Mouse (Mus musculus) right cerebral cortex, postnatal 4 days (tissue): ENCODE data around the gene Ap4b1.

ENCODE experiments used
- DNase-seq: peaks from one replicate; pipeline ENCODE4 v3.0.0-alpha.2; 2022

Ap4b1 gene

GRCm38 (mm10) chr3:103857036-103857805, 47.9 kb downstream of the Ap4b1 start:
- no peak for DNase-seq

- DNase-seq = no peak
Measured at GRCm38 (mm10) chr3:103857977-103858563, 48.8 kb downstream of the Ap4b1 start.

GRCm38 (mm10) chr3:103858881-103859801, 49.8 kb downstream of the Ap4b1 start, which contains the start of gene Ptpn22:
TSS of gene Ptpn22 (plus strand) at chr3:103859795.
- no peak for DNase-seq

GRCm38 (mm10) chr3:103859851-103860391, 50.6 kb downstream of the Ap4b1 start:
- no peak for DNase-seq

GRCm38 (mm10) chr3:103862721-103863220, 53.5 kb downstream of the Ap4b1 start:
- no peak for DNase-seq

- no peak for DNase-seq
Measured at GRCm38 (mm10) chr3:103864200-103864599, 54.9 kb downstream of the Ap4b1 start.

GRCm38 (mm10) chr3:103867424-103867971, 58.2 kb downstream of the Ap4b1 start:
- DNase-seq = no peak

- DNase-seq = no peak
Measured at GRCm38 (mm10) chr3:103868008-103868407, 58.7 kb downstream of the Ap4b1 start.
